Mouse (Mus musculus) heart, postnatal 0 days (tissue): ENCODE results near the gene Sorcs2.

Experiments
- CTCF ChIP-seq: IDR thresholded peaks from 2 replicates; pipeline ENCODE4 v1.5.1; 2016; ENCODE audit warnings: antibody characterized with exemption, control low read depth, low read depth
- EP300 ChIP-seq: IDR thresholded peaks from 2 replicates; pipeline ENCODE4 v1.6.1; 2016; ENCODE audit warnings: antibody characterized with exemption, low read depth

DNA sequence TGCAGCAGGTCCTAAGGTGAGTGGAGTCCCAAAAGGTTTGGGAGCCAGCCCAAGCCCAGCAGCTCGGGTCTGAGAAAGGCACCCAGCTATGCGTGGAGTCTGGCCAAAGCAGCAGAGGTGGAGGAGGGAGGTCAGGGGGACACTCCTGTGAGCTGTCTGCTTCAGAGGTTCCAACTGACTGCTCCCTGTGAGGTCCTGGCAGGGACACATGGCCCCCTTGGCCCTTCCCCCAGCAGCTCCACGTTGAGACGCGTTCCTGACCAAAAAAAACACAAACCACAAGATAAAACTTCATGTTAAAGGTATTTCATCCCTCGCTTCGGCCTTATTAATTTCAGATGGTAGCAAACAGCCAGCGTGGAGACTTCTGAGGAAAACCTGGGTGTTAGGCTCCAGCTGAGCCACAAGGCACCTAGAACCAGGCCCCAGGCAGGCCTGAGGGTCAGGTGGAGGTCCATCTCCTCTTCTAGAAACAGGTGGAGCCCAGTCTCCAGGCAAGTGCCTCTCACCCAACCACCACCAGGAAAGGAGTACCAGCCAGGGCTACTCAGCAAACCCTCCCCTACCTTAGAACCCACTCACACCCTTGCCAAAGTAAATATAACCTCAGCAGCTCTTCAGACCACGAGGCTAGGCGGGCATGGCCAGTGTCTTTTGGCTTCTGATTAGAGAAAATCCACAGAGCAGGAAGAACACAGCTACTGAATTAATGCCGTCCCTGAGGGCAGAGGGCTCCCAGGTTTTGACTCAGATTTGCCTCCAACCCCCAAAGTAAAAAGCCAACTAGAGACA is 104.6 kb downstream of the Sorcs2 start:
- TF ChIP-seq CTCF (no peak), EP300 (no peak)
